Mouse (Mus musculus) lung, embryonic 15.5 days (tissue): ENCODE data around the gene Spata4. TPM values are rescaled to one million over a fixed set of nuclear protein-coding genes. Genes with fewer than 3 reads are reported as not detected.
"Not testable (repeated sequence)": the region's sequence is repeated elsewhere in the genome, so short reads cannot be mapped to it uniquely, and the experiment has no call there.

Experiments
- ATAC-seq: fragments of 200-750 bp; cut with Nextera tagmentation; 2 replicates; pipeline ENCODE4 v1.8.0; 2017; ENCODE audit warnings: moderate number of reproducible peaks, borderline replicate concordance; ENCODE audit not compliant: low FRiP score, low TSS enrichment; ENCODE audit errors: extremely low read depth
- H3K27ac ChIP-seq: fragments of 300-500 bp; sonication (generic); 2 replicates; pipeline ENCODE4 v1.5.1; 2015; ENCODE audit warnings: moderate library complexity, mild to moderate bottlenecking, inconsistent platforms
- H3K27me3 ChIP-seq: fragments of 300-500 bp; sonication (generic); 2 replicates; pipeline ENCODE4 v1.6.1; 2015; ENCODE audit warnings: inconsistent platforms
- H3K36me3 ChIP-seq: fragments of 300-500 bp; sonication (generic); 2 replicates; pipeline ENCODE4 v1.6.1; 2015; ENCODE audit warnings: inconsistent platforms
- H3K4me1 ChIP-seq: fragments of 300-500 bp; sonication (generic); 2 replicates; pipeline ENCODE4 v1.6.1; 2015; ENCODE audit warnings: inconsistent platforms
- H3K4me2 ChIP-seq: fragments of 300-500 bp; sonication (generic); 2 replicates; pipeline ENCODE4 v1.6.1; 2015; ENCODE audit warnings: inconsistent platforms, mild to moderate bottlenecking, moderate library complexity
- H3K4me3 ChIP-seq: fragments of 300-500 bp; sonication (generic); 2 replicates; pipeline ENCODE4 v1.5.1; 2015; ENCODE audit warnings: mild to moderate bottlenecking, inconsistent platforms
- H3K9ac ChIP-seq: fragments of 300-500 bp; sonication (generic); 2 replicates; pipeline ENCODE4 v1.6.1; 2015; ENCODE audit warnings: inconsistent platforms
- H3K9me3 ChIP-seq: fragments of 300-500 bp; sonication (generic); 2 replicates; pipeline ENCODE4 v1.6.1; 2016; ENCODE audit warnings: inconsistent platforms
- WGBS: fragments of 180-500 bp; shearing (Covaris S2); methylation state at CpG from one replicate; pipeline ENCODE4 v1.1.7; 2015; 5-methylcytosine and 5-hydroxymethylcytosine counted together
- polyA plus RNA-seq: library from polyadenylated mRNA; unstranded; fragments of >200 nt; fragmentation: Nextera tagmentation; extraction: Ambion mirVana; gene quantifications from 2 replicates; pipeline ENCODE4 v1.2.1, GENCODE M21; 2015

Spata4 gene
- polyA plus RNA-seq, 1 experiment from 2014 or later = not detected

GRCm38 (mm10) chr8:54596940-54597339 is 3.6 kb upstream of the Spata4 start:
- Histone ChIP-seq H3K4me3 (no peak overlapping the region), H3K4me1 (peaks cover 3% of the 10 kb centered on the region; the same call in 1 of the 2 replicates), H3K27me3 (no peaks in the 10 kb centered on the region), H3K36me3 (no peaks in the 10 kb centered on the region), H3K27ac (no peak overlapping the region), H3K4me2 (no peak overlapping the region), H3K9me3 (no peaks in the 10 kb centered on the region), H3K9ac (no peak overlapping the region)
- 71% methylated on average over 2 of the region's 2 CpGs for WGBS
- ATAC-seq = no peak

- Histone ChIP-seq H3K4me3 (no peak overlapping the region), H3K9ac (no peak overlapping the region), H3K4me2 (no peak overlapping the region), H3K27me3 (no peaks in the 10 kb centered on the region), H3K27ac (no peak overlapping the region), H3K36me3 (no peaks in the 10 kb centered on the region), H3K4me1 (peaks cover 3% of the 10 kb centered on the region; the same call in 1 of the 2 replicates), H3K9me3 (no peaks in the 10 kb centered on the region)
- 77% methylated on average over 2 of the region's 2 CpGs for WGBS
- no peak for ATAC-seq
Measured at GRCm38 (mm10) chr8:54597386-54597785, 3.2 kb upstream of the Spata4 start.

- H3K9ac ChIP-seq = no peak overlapping the region
- H3K4me2 ChIP-seq = no peak overlapping the region
- H3K36me3 ChIP-seq = no peaks in the 10 kb centered on the region
- peaks cover 3% of the 10 kb centered on the region; the same call in 1 of the 2 replicates for H3K4me1 ChIP-seq
- 73% methylated on average over 4 of the region's 4 CpGs for WGBS
- no peak for ATAC-seq
- H3K27me3 ChIP-seq = no peaks in the 10 kb centered on the region
- H3K9me3 ChIP-seq = no peaks in the 10 kb centered on the region
- no peak overlapping the region for H3K4me3 ChIP-seq
- no peak overlapping the region for H3K27ac ChIP-seq
Measured at GRCm38 (mm10) chr8:54603440-54603839, 2.9 kb downstream of the Spata4 start.

GRCm38 (mm10) chr8:54609336-54609735 is 8.8 kb downstream of the Spata4 start:
- Histone ChIP-seq H3K9me3 (no peaks in the 10 kb centered on the region), H3K27ac (no peak overlapping the region), H3K36me3 (no peaks in the 10 kb centered on the region), H3K27me3 (no peaks in the 10 kb centered on the region), H3K9ac (no peak overlapping the region), H3K4me3 (no peak overlapping the region), H3K4me2 (no peak overlapping the region), H3K4me1 (no peaks in the 10 kb centered on the region)
- WGBS = 51% methylated on average over 2 of the region's 2 CpGs
- no peak for ATAC-seq

- 43% methylated on average over 4 of the region's 4 CpGs for WGBS
Measured at GRCm38 (mm10) chr8:54610238-54610637, 9.7 kb downstream of the Spata4 start.

GRCm38 (mm10) chr8:54616710-54617109 is 16.1 kb downstream of the Spata4 start:
- H3K4me1 ChIP-seq, H3K4me3 ChIP-seq, H3K9ac ChIP-seq, ATAC-seq, H3K27me3 ChIP-seq, H3K27ac ChIP-seq, H3K9me3 ChIP-seq, H3K36me3 ChIP-seq, H3K4me2 ChIP-seq: not testable (repeated sequence)
- WGBS = 78% methylated on average over 17 of the region's 17 CpGs

More at GRCm38 (mm10) chr8:54610238-54610637, 9.7 kb downstream of the Spata4 start:
- Histone ChIP-seq H3K4me3 (no peak overlapping the region), H3K9me3 (no peaks in the 10 kb centered on the region), H3K4me1 (no peaks in the 10 kb centered on the region), H3K9ac (no peak overlapping the region), H3K27me3 (no peaks in the 10 kb centered on the region), H3K36me3 (no peaks in the 10 kb centered on the region), H3K27ac (0 out of 2 replicates have a peak overlapping the region, but pooled peaks have one; percentile 1), H3K4me2 (no peak overlapping the region)
- ATAC-seq = peak; percentile 59; the same call in 1 of the 2 replicates

GRCm38 (mm10) chr8:54638634-54639033 is 38.1 kb downstream of the Spata4 start:
- 83% methylated on average over 4 of the region's 4 CpGs for WGBS
- Histone ChIP-seq H3K4me3 (no peak overlapping the region), H3K9ac (no peak overlapping the region), H3K36me3 (no peaks in the 10 kb centered on the region), H3K27me3 (no peaks in the 10 kb centered on the region), H3K27ac (no peak overlapping the region), H3K4me1 (no peaks in the 10 kb centered on the region), H3K4me2 (no peak overlapping the region), H3K9me3 (no peaks in the 10 kb centered on the region)
- no peak for ATAC-seq

Other genes starting within 250 kb of the Spata4 start
- gene Asb5, start 71.2 kb upstream of the Spata4 start, polyA plus RNA-seq = 4.0 and 4.1 TPM in 2 replicates
- gene Spcs3, start 70.8 kb upstream of the Spata4 start, polyA plus RNA-seq = 89.4 and 93.0 TPM in 2 replicates